Mouse (Mus musculus) embryonic facial prominence, embryonic 10.5 days (tissue): ENCODE data around the gene 2410002F23Rik. TPM values are rescaled to one million over a fixed set of nuclear protein-coding genes. Genes with fewer than 3 reads are reported as not detected.
"Not testable (repeated sequence)": the region's sequence is repeated elsewhere in the genome, so short reads cannot be mapped to it uniquely, and the experiment has no call there.

Source experiments
- DNase-seq: peaks from one replicate; pipeline ENCODE4 v3.0.0-alpha.2; 2017; ENCODE audit warnings: low spot score
- H3K27ac ChIP-seq: fragments of 300-500 bp; sonication (generic); replicated peaks from 2 replicates; pipeline ENCODE4 v1.5.1; 2016; ENCODE audit warnings: mild to moderate bottlenecking
- H3K27me3 ChIP-seq: fragments of 300-500 bp; sonication (generic); replicated peaks from 2 replicates; pipeline ENCODE4 v1.6.1; 2016; ENCODE audit warnings: low read depth, mild to moderate bottlenecking; ENCODE audit not compliant: poor library complexity, severe bottlenecking
- H3K36me3 ChIP-seq: fragments of 300-500 bp; sonication (generic); replicated peaks from 2 replicates; pipeline ENCODE4 v1.6.1; 2016; ENCODE audit warnings: mild to moderate bottlenecking, moderate library complexity
- H3K4me1 ChIP-seq: fragments of 300-500 bp; sonication (generic); 2 replicates; pipeline ENCODE4 v1.6.1; 2016
- H3K4me3 ChIP-seq: fragments of 300-500 bp; sonication (generic); 2 replicates; pipeline ENCODE4 v1.5.1; 2016; ENCODE audit warnings: mild to moderate bottlenecking, moderate library complexity
- H3K9me3 ChIP-seq: fragments of 300-500 bp; sonication (generic); 2 replicates; pipeline ENCODE4 v1.6.1; 2016; ENCODE audit warnings: mild to moderate bottlenecking
- WGBS: fragments of 180-500 bp; shearing (Covaris S2); methylation state at CpG from one replicate; pipeline ENCODE4 v1.1.7; 2016; 5-methylcytosine and 5-hydroxymethylcytosine counted together
- polyA plus RNA-seq: library from polyadenylated mRNA; unstranded; fragments of >200 nt; fragmentation: Nextera tagmentation; extraction: Ambion mirVana; gene quantifications from 2 replicates; pipeline ENCODE4 v1.2.1, GENCODE M21; 2016

The 2410002F23Rik gene
- polyA plus RNA-seq, 1 experiment from 2014 or later, result 214 TPM

DNA sequence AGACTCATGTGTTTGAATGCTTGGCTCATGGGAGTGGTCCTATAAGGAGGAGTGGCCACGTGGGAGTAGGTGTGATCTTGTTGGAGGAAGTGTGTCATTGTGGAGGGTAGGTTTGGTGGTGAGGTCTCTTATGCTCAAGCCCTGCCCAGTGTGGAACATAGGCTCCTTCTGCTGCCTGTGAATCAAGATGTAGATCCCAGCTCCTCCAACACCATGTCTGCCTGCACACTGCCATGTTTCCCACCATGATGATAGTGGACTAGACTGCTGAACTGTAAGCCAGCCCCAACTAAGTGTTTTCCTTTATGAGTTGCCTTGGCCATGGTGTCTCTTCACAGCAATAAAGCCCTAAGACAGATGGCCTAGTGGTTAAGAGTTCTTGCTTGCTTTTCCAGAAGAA is 2.4 kb upstream of the 2410002F23Rik start:
- H3K27me3 ChIP-seq, result no peaks in the 10 kb centered on the region
- 72% methylated on average over 1 of the region's 1 CpGs for WGBS
- peaks cover 14% of the 10 kb centered on the region for H3K36me3 ChIP-seq
- no peaks in the 10 kb centered on the region for H3K9me3 ChIP-seq
- no peak overlapping the region for H3K4me3 ChIP-seq
- DNase-seq, result no peak
- H3K27ac ChIP-seq, result no peak overlapping the region
- H3K4me1 ChIP-seq, result peaks cover 16% of the 10 kb centered on the region

DNA sequence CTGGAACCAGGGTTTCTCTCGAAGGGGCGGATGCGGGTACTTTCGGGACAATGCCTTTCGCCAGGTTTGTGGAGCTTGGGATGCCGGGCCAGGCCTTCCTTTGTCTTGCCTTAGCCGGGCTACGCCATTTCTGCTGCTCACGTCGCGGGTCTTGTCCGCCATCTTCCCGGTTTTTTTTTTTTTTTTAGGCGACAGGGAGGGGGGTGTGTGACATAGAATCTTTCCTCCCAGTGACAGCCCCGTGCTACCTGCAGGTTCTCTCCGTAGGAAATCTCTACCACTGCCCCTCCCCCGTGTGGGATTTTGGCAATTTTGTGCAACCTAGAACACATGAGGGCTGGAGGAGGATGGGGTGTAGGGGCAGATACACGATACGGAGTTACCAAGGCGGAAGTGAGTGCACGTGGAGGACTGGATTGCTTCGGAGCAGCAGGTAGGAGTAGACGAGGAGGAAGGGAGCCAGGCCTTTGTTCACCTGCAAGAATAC is 505 bp downstream of the 2410002F23Rik start:
- Histone ChIP-seq H3K9me3 (no peaks in the 10 kb centered on the region), H3K27me3 (no peaks in the 10 kb centered on the region), H3K4me3 (peak overlapping the region; percentile 91), H3K4me1 (peaks cover 20% of the 10 kb centered on the region), H3K27ac (peak overlapping the region; percentile 98), H3K36me3 (peaks cover 42% of the 10 kb centered on the region)
- under 1% methylated on average over 23 of the region's 23 CpGs for WGBS
- peak; percentile 69 for DNase-seq

DNA sequence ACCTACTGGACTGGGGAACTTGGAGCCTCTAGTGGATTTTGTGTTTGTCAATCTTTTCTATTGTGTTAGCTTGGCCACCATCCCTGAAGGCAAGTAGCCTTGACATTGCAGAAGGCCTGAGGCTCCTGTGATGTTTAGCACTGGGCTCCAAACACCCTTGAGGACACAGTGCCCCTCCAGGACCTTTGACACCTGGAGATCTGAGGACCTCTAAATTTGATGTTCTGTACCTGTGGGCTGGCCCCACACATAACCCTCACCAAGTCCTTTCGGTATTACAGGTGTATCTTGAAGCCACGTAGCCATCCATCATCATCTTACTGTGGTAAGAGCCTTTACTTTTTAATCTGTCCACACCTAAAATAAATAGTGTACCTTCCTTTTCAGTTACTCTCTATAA is 1.4 kb downstream of the 2410002F23Rik start:
- H3K4me1 ChIP-seq, result peaks cover 20% of the 10 kb centered on the region
- no peaks in the 10 kb centered on the region for H3K9me3 ChIP-seq
- DNase-seq, result no peak
- H3K4me3 ChIP-seq, result peak overlapping the region; percentile 91
- no peaks in the 10 kb centered on the region for H3K27me3 ChIP-seq
- no peak overlapping the region for H3K27ac ChIP-seq
- 90% methylated on average over 2 of the region's 2 CpGs for WGBS
- peaks cover 52% of the 10 kb centered on the region for H3K36me3 ChIP-seq

DNA sequence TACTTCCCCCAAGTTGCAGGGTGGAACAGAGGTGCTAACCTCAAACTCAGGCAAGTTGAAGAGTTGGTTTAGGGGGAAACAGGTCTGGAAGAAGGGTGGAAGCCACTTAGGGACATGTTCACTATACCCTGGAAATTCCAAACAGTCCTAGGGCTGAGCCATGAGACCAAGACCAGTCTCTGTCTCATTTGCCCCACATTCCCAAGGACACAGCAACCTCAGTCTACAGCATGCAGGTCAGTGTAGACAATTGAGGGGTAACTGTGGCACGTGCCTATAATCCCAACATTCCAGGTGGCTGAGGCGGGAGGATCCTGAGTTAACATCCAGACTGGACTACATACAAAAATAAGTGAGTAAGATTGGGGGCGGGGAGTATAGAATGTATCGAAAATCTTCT is 2.7 kb downstream of the 2410002F23Rik start:
- no peaks in the 10 kb centered on the region for H3K27me3 ChIP-seq
- H3K27ac ChIP-seq, result no peak overlapping the region
- peaks cover 20% of the 10 kb centered on the region for H3K4me1 ChIP-seq
- 96% methylated on average over 4 of the region's 4 CpGs for WGBS
- no peak for DNase-seq
- H3K4me3 ChIP-seq, result peak overlapping the region; percentile 91; the same call in 1 of the 2 replicates
- no peaks in the 10 kb centered on the region for H3K9me3 ChIP-seq
- peaks cover 64% of the 10 kb centered on the region for H3K36me3 ChIP-seq

DNA sequence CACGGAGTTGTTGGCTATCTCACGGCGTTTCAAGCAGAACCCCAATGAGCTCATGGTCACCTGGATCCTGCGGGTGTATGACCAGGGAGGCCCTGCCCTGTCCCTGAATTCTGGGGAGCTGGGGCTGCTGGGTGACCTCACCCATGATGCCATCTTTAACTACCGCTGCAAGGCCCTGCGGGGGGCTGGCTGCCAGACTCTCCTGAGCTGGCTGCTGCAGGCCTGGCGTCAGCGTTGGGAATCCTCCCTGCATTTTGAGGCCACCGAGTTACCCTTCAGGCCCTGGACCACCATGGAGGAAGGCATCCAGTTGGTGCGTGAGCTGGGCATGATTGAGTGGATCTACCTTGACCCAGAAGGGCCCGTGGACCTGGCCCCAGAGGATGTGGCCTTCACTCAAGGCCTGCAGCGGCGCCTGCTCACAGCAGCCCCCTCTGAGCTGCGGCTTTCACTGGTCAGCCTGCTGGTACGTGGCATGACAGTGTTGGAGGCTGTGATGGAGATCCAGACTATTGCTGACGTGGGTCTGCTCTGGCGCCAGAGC is 4.3 kb downstream of the 2410002F23Rik start:
- H3K27me3 ChIP-seq, H3K4me3 ChIP-seq: not testable (repeated sequence)

DNA sequence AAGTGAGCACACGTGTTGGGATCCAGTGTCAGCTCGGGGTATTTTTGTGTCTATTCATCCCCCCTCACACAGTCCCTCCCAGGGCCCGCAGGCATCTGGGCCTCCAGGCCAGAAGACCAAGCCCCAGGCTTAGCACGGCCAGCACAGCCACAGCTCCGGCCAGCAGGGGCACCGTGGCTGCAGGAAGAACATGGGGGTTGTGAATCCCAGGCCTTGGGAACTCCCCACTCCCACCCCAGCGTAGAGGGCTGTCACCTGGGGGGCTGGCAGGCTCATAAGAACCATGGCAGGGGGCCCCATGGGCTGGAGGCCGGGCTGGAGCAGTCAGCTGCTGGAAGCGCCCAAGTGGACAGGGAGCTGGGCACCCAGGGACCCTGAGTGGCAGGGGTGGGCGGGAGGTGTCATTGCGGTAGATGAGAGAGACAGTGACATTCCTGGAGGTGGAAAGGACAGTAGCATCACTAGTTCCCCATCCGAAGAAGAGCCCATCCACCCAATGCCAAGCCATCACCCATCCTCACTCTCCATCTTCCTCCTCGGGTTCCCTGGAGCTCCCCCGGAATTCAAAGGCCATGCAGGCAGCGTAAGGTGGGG is 6.6 kb downstream of the 2410002F23Rik start:
- H3K27ac ChIP-seq, result no peak overlapping the region
- H3K9me3 ChIP-seq, result no peaks in the 10 kb centered on the region
- peaks cover 11% of the 10 kb centered on the region for H3K4me1 ChIP-seq
- no peak for DNase-seq
- no peak overlapping the region for H3K4me3 ChIP-seq
- peaks cover 70% of the 10 kb centered on the region for H3K36me3 ChIP-seq
- WGBS, result 68% methylated on average over 15 of the region's 15 CpGs
- H3K27me3 ChIP-seq, result no peaks in the 10 kb centered on the region

More for the DNA sequence above, 4.3 kb downstream of the 2410002F23Rik start:
- 92% methylated on average over 17 of the region's 17 CpGs for WGBS
- not testable (repeated sequence) for H3K27ac ChIP-seq, H3K9me3 ChIP-seq, DNase-seq
- Histone ChIP-seq H3K36me3 (peaks cover 74% of the 10 kb centered on the region), H3K4me1 (peaks cover 16% of the 10 kb centered on the region)

DNA sequence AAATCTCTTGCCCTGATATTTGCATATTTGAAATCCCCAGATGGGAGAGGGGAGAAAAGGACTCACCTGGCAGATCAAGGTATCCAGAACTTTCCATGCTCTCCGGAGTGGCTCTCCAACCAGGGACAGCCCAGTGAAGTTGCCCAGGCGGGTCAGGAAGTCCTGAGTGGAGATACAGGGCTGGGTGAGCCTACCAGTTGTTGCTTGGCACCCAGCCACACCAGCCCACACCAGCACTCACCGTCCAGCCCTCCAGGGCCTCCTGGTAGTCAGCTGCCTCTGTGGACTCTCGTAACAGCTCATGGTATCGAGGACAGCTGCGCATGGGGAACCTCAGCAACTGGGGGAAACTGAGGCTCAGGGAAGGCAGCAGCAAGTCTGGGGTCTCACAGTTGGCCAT is 8.4 kb downstream of the 2410002F23Rik start:
- H3K27me3 ChIP-seq, result no peaks in the 10 kb centered on the region
- peaks cover 52% of the 10 kb centered on the region for H3K36me3 ChIP-seq
- H3K4me1 ChIP-seq, result 0 out of 2 replicates have a peak, but pooled peaks cover 3% of the 10 kb centered on the region
- H3K9me3 ChIP-seq, result no peaks in the 10 kb centered on the region
- DNase-seq, result no peak
- no peak overlapping the region for H3K27ac ChIP-seq
- H3K4me3 ChIP-seq, result no peak overlapping the region
- 88% methylated on average over 6 of the region's 6 CpGs for WGBS

DNA sequence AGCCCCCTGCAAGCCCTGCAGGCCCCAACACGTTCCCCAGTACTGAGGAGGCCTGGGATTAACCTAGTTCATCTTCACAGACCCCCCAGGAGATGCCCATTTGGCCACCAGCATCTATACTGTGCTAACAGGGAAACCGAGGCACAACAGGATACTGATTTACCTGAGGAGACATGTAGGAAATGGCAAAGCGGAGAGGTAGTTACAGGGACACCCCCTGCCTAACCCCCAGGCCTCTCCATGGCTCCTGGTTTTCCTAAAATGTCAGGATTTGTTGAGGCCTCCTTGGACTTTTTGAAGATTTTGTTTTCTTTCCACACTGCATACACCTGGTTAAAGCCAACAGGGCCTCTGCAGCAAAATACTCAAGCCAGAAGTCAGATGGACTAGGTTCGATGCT is 10.8 kb downstream of the 2410002F23Rik start, which contains the start of gene Acp4:
TSS of gene Acp4 (minus strand) at position 101 of the 400 bp plus-strand sequence.
- Histone ChIP-seq H3K9me3 (no peaks in the 10 kb centered on the region), H3K4me3 (no peak within 1 kb of the TSS), H3K27ac (no peak within 1 kb of the TSS), H3K27me3 (peaks cover 20% of the 10 kb centered on the region), H3K4me1 (0 out of 2 replicates have a peak, but pooled peaks cover 3% of the 10 kb centered on the region), H3K36me3 (peaks cover 30% of the 10 kb centered on the region)
- no peak for DNase-seq
- WGBS, result 78% methylated on average over 4 of the region's 4 CpGs

DNA sequence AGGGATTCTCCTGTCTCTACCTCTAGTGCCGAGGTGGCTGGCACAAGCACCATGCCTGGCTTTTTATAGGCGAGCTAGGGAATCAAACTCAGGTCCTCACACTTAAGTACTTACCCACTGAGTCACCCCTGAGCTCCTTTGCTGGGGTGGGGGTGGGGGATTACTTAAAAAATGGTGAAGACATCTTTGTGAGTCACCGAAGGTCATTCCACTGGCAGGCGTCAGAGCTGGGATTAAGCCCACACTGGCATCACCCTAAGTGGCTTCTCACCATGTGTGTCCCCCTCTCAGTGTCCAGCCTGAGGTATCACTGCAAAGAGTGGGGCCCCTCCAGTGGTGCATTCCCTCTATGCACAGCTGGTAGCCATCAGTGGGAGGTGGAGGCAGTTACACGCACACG is 13.9 kb downstream of the 2410002F23Rik start:
- 78% methylated on average over 6 of the region's 6 CpGs for WGBS

DNA sequence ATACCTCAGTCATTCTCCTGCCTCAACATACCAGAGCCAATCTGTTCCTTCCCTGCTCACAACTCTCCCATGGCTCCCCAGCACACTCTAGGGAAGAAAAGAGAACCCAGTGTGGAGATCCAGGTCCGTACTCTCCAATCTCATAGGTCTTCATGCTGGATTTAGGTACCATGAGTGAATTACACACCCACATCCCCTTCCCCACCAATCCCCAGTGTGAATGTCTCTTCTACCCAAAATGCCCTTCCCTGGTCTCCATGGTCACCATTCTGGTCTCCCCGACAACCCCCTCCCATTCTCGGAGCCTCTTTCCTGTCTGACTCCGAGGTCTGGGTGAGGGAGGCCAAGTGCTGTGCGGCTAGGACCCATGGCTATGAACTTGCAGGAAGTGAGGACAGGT is 14.6 kb downstream of the 2410002F23Rik start, which contains the start of gene Gm15517:
TSS of gene Gm15517 (plus strand) at position 301 of the 400 bp plus-strand sequence.
- Histone ChIP-seq H3K4me3 (no peak within 1 kb of the TSS), H3K4me1 (peaks cover 7% of the 10 kb centered on the region), H3K27me3 (peaks cover 44% of the 10 kb centered on the region), H3K9me3 (no peaks in the 10 kb centered on the region), H3K27ac (no peak within 1 kb of the TSS), H3K36me3 (no peaks in the 10 kb centered on the region)
- WGBS, result 54% methylated on average over 5 of the region's 5 CpGs
- no peak for DNase-seq

More for the DNA sequence above, 13.9 kb downstream of the 2410002F23Rik start:
- Histone ChIP-seq H3K4me3 (no peak overlapping the region), H3K27ac (no peak overlapping the region), H3K27me3 (peaks cover 44% of the 10 kb centered on the region), H3K4me1 (peaks cover 7% of the 10 kb centered on the region), H3K36me3 (no peaks in the 10 kb centered on the region), H3K9me3 (no peaks in the 10 kb centered on the region)
- no peak for DNase-seq

DNA sequence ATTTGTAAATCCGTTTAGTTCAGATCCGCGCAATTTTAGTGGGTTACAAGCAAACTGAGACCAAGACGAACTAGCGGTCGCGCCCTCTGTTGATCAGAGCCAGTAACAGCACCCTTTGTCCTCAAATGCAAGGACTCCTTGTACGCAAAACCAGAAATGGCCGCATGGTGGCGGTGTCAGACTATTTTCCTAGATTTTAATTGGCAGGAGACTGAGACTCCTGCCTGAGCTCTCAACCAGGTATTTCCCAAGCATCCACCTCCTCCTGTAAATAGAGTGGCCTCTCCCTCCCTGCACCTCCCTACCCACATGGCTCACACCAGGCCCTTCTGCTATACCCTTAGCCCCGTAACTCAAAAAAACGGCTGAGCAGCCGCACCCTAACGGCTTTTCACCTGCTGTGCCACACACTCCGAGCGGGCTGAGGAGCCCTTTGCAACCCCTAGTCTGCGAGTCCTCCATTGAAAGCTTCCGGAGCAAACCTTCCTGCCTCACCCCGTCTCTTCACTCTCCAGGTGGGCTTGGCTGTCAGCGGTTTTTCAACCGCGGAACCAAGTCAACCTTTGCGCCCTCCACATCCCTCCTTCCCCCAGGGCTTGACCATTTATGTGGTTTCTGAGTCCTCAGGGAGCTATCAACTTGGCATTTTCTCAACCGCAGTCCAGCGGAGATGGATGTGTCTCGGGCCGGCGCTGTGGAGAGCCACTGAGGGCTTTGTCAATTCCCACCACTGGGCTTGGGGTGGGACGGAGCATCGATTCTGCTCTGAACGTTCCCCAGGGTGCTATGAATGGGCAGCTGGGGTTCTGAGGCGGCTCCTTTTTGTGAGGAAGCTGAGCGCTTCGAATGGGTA is 16.5 kb downstream of the 2410002F23Rik start:
- Histone ChIP-seq H3K4me3 (peak overlapping the region; percentile 39), H3K9me3 (no peaks in the 10 kb centered on the region), H3K27ac (no peak overlapping the region), H3K4me1 (peaks cover 7% of the 10 kb centered on the region), H3K36me3 (no peaks in the 10 kb centered on the region), H3K27me3 (peaks cover 54% of the 10 kb centered on the region)
- DNase-seq, result peak; percentile 93
- 2% methylated on average over 34 of the region's 34 CpGs for WGBS

DNA sequence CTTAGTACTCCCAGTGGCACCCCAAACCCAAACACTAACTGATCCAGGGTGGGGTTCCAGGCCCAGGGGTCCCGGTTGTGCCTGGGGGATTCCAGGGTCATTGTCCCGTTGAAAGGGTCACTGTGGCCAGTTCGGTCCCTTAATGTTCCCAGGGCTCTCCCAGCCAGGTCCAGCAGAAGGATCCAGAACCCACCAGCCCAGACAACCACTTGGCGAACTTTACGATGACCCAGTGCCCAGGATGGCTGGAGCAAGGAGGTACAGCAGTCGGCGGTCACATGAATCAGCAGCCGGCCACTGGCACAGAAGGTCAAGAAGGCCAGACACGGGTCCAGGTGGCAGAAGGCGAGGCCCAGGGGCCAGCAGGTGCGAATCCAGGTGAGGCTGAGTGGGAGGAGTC is 21.6 kb downstream of the 2410002F23Rik start:
- 77% methylated on average over 11 of the region's 11 CpGs for WGBS
- Histone ChIP-seq H3K36me3 (no peaks in the 10 kb centered on the region), H3K4me3 (no peak overlapping the region), H3K4me1 (peaks cover 3% of the 10 kb centered on the region), H3K27ac (no peak overlapping the region), H3K9me3 (no peaks in the 10 kb centered on the region), H3K27me3 (peaks cover 45% of the 10 kb centered on the region)
- no peak for DNase-seq
